Mouse (Mus musculus) cortical plate, adult 2 months (tissue): ENCODE results near the gene Rtn4r.

Experiments used
- CTCF ChIP-seq: fragments of 200-500 bp; IDR thresholded peaks from 2 replicates; pipeline ENCODE4 v1.5.1; 2011; ENCODE audit warnings: mild to moderate bottlenecking, control low read depth, low read length; ENCODE audit not compliant: insufficient read depth; ENCODE audit errors: extremely low read depth
- POLR2A ChIP-seq: fragments of 200-500 bp; IDR thresholded peaks from 2 replicates; pipeline ENCODE4 v1.6.1; 2011; ENCODE audit warnings: mild to moderate bottlenecking, low read length, control low read depth; ENCODE audit not compliant: insufficient read depth; ENCODE audit errors: extremely low read depth

- TF ChIP-seq POLR2A, result no peak
- TF ChIP-seq CTCF, result no peak
Observed at GRCm38 (mm10) chr16:18182766-18183165, 55.3 kb downstream of the Rtn4r start.
